Comparison of ENCODE assay signal across 8 mouse cellular contexts in the genomic region with DNA sequence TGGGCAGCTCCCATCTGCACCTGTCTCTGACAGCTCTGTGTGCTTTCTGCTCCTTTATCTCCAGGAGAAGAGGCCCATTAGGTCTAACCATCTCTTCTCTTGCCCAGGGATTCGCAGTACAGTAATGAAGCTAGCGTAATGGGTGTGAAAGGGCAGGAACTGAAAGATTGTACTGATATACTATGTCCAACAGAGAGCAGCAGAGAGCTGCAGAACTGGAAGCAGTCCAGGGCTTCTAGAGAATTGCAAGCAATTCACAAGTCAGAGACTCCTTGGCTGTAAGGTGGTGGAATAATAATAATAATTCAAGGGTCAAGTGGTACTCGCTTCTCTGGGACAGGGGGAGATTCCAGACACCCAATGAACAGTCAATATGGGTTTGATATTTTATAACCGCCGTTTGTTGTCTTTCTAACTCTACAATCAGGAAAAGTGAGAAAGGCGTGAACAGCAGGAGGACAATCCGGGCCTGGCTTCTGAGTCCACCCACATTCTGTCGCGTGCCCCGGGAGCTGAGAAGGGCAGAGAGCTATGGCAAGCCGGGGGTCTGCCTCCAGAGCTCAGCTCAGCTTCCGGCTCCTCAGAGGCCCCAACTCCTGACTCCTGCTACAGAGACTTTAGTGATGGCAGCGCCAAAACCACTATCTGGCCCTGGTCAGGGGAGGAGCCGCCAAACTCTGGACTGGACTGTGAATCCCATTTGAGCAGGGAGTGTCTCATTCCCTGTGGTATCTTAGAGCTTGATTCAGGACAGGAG. TPM values are rescaled to one million over a fixed set of nuclear protein-coding genes. Genes with fewer than 3 reads are reported as not detected.
DNase-seq lines count a peak whose midpoint lies in the region; ATAC-seq and TF ChIP-seq lines count a peak whose summit lies in the region.

No protein-coding gene starts in this region.

- no peaks in the 10 kb centered on the region for H3K79me2 ChIP-seq in liver, adult 2 months (ENCODE audit: control insufficient read depth, insufficient read depth, low read length)
- H3K79me2 ChIP-seq in myocyte (ENCODE audit: control insufficient read depth, insufficient read depth), result no peaks in the 10 kb centered on the region

- ATAC-seq in G1E (ENCODE audit: extremely low read depth, insufficient number of reproducible peaks, low FRiP score, poor library complexity, severe bottlenecking), result no peak; the same call in 1 of the 2 replicates
- peak; percentile 60 for ATAC-seq in forebrain, embryonic 15.5 days (replicated peaks)
- ATAC-seq in heart, postnatal 0 days (ENCODE audit: insufficient read depth, low read depth), result no peak

- H3K4me1 ChIP-seq in G1E (ENCODE audit: insufficient read depth, low read depth, low read length), result no peaks in the 10 kb centered on the region; the same call in 1 of the 2 replicates
- peaks cover 4% of the 10 kb centered on the region; the same call in 1 of the 2 replicates for H3K4me1 ChIP-seq in forebrain, embryonic 15.5 days
- H3K4me1 ChIP-seq in heart, postnatal 0 days (ENCODE audit: control insufficient read depth, insufficient read depth), result no peaks in the 10 kb centered on the region
- H3K4me1 ChIP-seq in liver, adult 2 months (ENCODE audit: control insufficient read depth, insufficient read depth, low read length), result no peaks in the 10 kb centered on the region

- no peak for TF ChIP-seq EP300 in heart, postnatal 0 days (IDR thresholded peaks at IDR 0.05; ENCODE audit: low read depth)

- H3K9me3 ChIP-seq in G1E (replicated peaks), result no peaks in the 10 kb centered on the region
- no peaks in the 10 kb centered on the region for H3K9me3 ChIP-seq in forebrain, embryonic 15.5 days
- H3K9me3 ChIP-seq in heart, postnatal 0 days (replicated peaks; ENCODE audit: control insufficient read depth, low read length), result no peaks in the 10 kb centered on the region

- H3K4me3 ChIP-seq in G1E (ENCODE audit: low read depth, low read length) (no peak overlapping the region), myocyte (no peak overlapping the region)
- no peak overlapping the region for H3K4me3 ChIP-seq in forebrain, embryonic 15.5 days
- peak overlapping the region; percentile 15 for H3K4me3 ChIP-seq in heart, postnatal 0 days (ENCODE audit: low read depth, low read length)
- H3K4me3 ChIP-seq in liver, adult 2 months (ENCODE audit: insufficient read depth, low read depth, low read length), result no peak overlapping the region

- no peak overlapping the region for H3ac ChIP-seq in myocyte (ENCODE audit: control insufficient read depth, insufficient read length)

- H3K27me3 ChIP-seq in G1E (ENCODE audit: insufficient read depth, low read length), result peaks cover 16% of the 10 kb centered on the region
- no peaks in the 10 kb centered on the region for H3K27me3 ChIP-seq in forebrain, embryonic 15.5 days
- no peaks in the 10 kb centered on the region for H3K27me3 ChIP-seq in heart, postnatal 0 days (ENCODE audit: control insufficient read depth, insufficient read depth, low read length)
- H3K27me3 ChIP-seq in liver, adult 2 months (ENCODE audit: control insufficient read depth, insufficient read depth, low read length), result no peaks in the 10 kb centered on the region
- peaks cover 12% of the 10 kb centered on the region for H3K27me3 ChIP-seq in myocyte (ENCODE audit: control insufficient read depth, insufficient read depth, insufficient read length)

- peak; percentile 29; the same call in 1 of the 2 replicates for TF ChIP-seq CTCF in G1E (IDR thresholded peaks at IDR 0.05; ENCODE audit: low read depth, low read length)
- peak; percentile 80 for TF ChIP-seq CTCF in heart, postnatal 0 days (IDR thresholded peaks at IDR 0.05; ENCODE audit: low read depth)
- 0 out of 2 replicates have a peak, but pooled peaks have one; percentile 17 for TF ChIP-seq CTCF in liver, adult 2 months (IDR thresholded peaks at IDR 0.05; ENCODE audit: low read depth, low read length)

- WGBS in forebrain, embryonic 15.5 days, result 30% methylated on average over 14 of the region's 14 CpGs
- 16% methylated on average over 14 of the region's 14 CpGs for WGBS in heart, postnatal 0 days
- WGBS in liver, adult 2 months, result 38% methylated on average over 14 of the region's 14 CpGs

- H3K36me3 ChIP-seq in G1E (replicated peaks), result peaks cover 14% of the 10 kb centered on the region
- H3K36me3 ChIP-seq in forebrain, embryonic 15.5 days, result peaks cover 18% of the 10 kb centered on the region
- peaks cover 19% of the 10 kb centered on the region for H3K36me3 ChIP-seq in heart, postnatal 0 days (replicated peaks; ENCODE audit: control insufficient read depth, insufficient read depth, low read length)
- H3K36me3 ChIP-seq in liver, adult 2 months (ENCODE audit: control insufficient read depth, insufficient read depth, low read length), result peaks cover 8% of the 10 kb centered on the region; the same call in 1 of the 2 replicates
- H3K36me3 ChIP-seq in myocyte (ENCODE audit: control insufficient read depth, insufficient read depth), result peaks cover 8% of the 10 kb centered on the region

- TF ChIP-seq POLR2A in liver, adult 2 months (IDR thresholded peaks at IDR 0.05; ENCODE audit: extremely low read depth, insufficient read depth, low read length), result no peak
- TF ChIP-seq POLR2A in myocyte (IDR thresholded peaks at IDR 0.05; ENCODE audit: insufficient read length, low read depth), result no peak

- H3K27ac ChIP-seq in forebrain, embryonic 15.5 days (replicated peaks), result no peak overlapping the region
- no peak overlapping the region for H3K27ac ChIP-seq in heart, postnatal 0 days (ENCODE audit: low read depth)
- no peak overlapping the region for H3K27ac ChIP-seq in liver, adult 2 months (replicated peaks; ENCODE audit: insufficient read depth, low read depth, low read length)

- H3K9ac ChIP-seq in forebrain, embryonic 15.5 days (replicated peaks), result no peak overlapping the region
- H3K9ac ChIP-seq in heart, postnatal 0 days (replicated peaks; ENCODE audit: low read depth, low read length), result no peak overlapping the region
- no peak overlapping the region for H3K9ac ChIP-seq in liver, adult 2 months (ENCODE audit: low read depth, low read length)

- no peak overlapping the region for H3K4me2 ChIP-seq in forebrain, embryonic 15.5 days (replicated peaks)
- H3K4me2 ChIP-seq in heart, postnatal 0 days (ENCODE audit: low read depth, low read length), result peak overlapping the region; percentile 39
- peak overlapping the region; percentile 37 for H3K4me2 ChIP-seq in myocyte (ENCODE audit: low read depth)

- peak; percentile 25 for DNase-seq in G1E (ENCODE audit: low spot score)
- DNase-seq in c-Kit-positive CD71-positive TER-119-positive erythroid progenitor cells, embryonic 14.5 days (ENCODE audit: low spot score), result peak; percentile 41
- DNase-seq in heart, postnatal 0 days (ENCODE audit: low spot score), result peak; percentile 63
- peak; percentile 77 for DNase-seq in kidney, postnatal 10 days
- peak; percentile 66 for DNase-seq in liver, adult 2 months (ENCODE audit: extremely low read depth, low read depth, low spot score)
- DNase-seq in thymus, postnatal 14 days, result peak; percentile 39

TF ChIP-seq in myocyte, 11 proteins besides CTCF, POLR2A, EP300 and RAD21:
- TF ChIP-seq SRF (IDR thresholded peaks at IDR 0.05; ENCODE audit: control insufficient read depth, insufficient read length, low read depth), result no peak
- no peak for TF ChIP-seq MAX (IDR thresholded peaks at IDR 0.05; ENCODE audit: low read depth)
- no peak for TF ChIP-seq E2F4 (IDR thresholded peaks at IDR 0.05; ENCODE audit: insufficient read depth)
- no peak for TF ChIP-seq REST (IDR thresholded peaks at IDR 0.05; ENCODE audit: insufficient read depth, insufficient read length)
- TF ChIP-seq USF1 (IDR thresholded peaks at IDR 0.05; ENCODE audit: low read depth), result no peak
- TF ChIP-seq TCF3 (IDR thresholded peaks at IDR 0.05; ENCODE audit: insufficient read length, low read depth), result no peak
- TF ChIP-seq POLR2AphosphoS2 (IDR thresholded peaks at IDR 0.05; ENCODE audit: insufficient read length, low read depth), result no peak
- no peak for TF ChIP-seq TCF12 (IDR thresholded peaks at IDR 0.05; ENCODE audit: insufficient read depth, poor library complexity, severe bottlenecking)
TF ChIP-seq in myocyte: peak in this region for 0.

RNA-seq across cellular contexts. Expression of gene Jkamp, which starts 19.3 kb away (rescaled TPM):
- total RNA-seq in G1E (2014; fragmentation: Nextera tagmentation) (61.8 and 65.5 TPM in 2 replicates), G1E (2017) (35.7 and 42.3 TPM in 2 replicates)
- polyA plus RNA-seq in G1E (2012) (9.4 and 9.8 TPM in 2 replicates), myocyte (2012; fragmentation: generic; extraction: Trizol) (22.2 TPM)
- 123 and 130 TPM in 2 replicates for polyA plus RNA-seq in forebrain, embryonic 15.5 days (2015; fragmentation: Nextera tagmentation; extraction: Ambion mirVana)
- 47.9 and 78.1 TPM in 2 replicates for total RNA-seq in heart, postnatal 0 days (2014; rRNA removed; ENCODE audit: low replicate concordance)
- polyA plus RNA-seq in heart, postnatal 0 days (2015; fragmentation: Nextera tagmentation; extraction: Ambion mirVana), result 74.9 and 75.6 TPM in 2 replicates
- 29.1 and 30.3 TPM in 2 replicates for total RNA-seq in liver, adult 2 months (2014; rRNA removed)
- polyA plus RNA-seq in liver, adult 2 months (2012; rRNA removed), result 42.1 and 45.8 TPM in 2 replicates

RNA-seq across cellular contexts. Expression of gene L3hypdh, which starts 19.5 kb away (rescaled TPM):
- total RNA-seq in G1E (2014; fragmentation: Nextera tagmentation) (0.39 and 1.1 TPM in 2 replicates), G1E (2017) (0.93 and 0.98 TPM in 2 replicates)
- polyA plus RNA-seq in G1E (2012) (0.42 and 0.51 TPM in 2 replicates), myocyte (2012; fragmentation: generic; extraction: Trizol) (1.7 TPM)
- polyA plus RNA-seq in forebrain, embryonic 15.5 days (2015; fragmentation: Nextera tagmentation; extraction: Ambion mirVana), result 7.4 and 8.2 TPM in 2 replicates
- total RNA-seq in heart, postnatal 0 days (2014; rRNA removed; ENCODE audit: low replicate concordance), result 15.7 and 19.1 TPM in 2 replicates
- polyA plus RNA-seq in heart, postnatal 0 days (2015; fragmentation: Nextera tagmentation; extraction: Ambion mirVana), result 18.0 and 19.8 TPM in 2 replicates
- total RNA-seq in liver, adult 2 months (2014; rRNA removed), result 26.6 and 31.0 TPM in 2 replicates
- 33.1 and 39.5 TPM in 2 replicates for polyA plus RNA-seq in liver, adult 2 months (2012; rRNA removed)

RNA-seq across cellular contexts. Expression of gene Gpr135, which starts 33.8 kb away (rescaled TPM):
- total RNA-seq in G1E (2014; fragmentation: Nextera tagmentation) (not detected in 2 replicates), G1E (2017) (not detected in 2 replicates)
- polyA plus RNA-seq in G1E (2012) (not detected in 2 replicates), myocyte (2012; fragmentation: generic; extraction: Trizol) (0.04 TPM)
- polyA plus RNA-seq in forebrain, embryonic 15.5 days (2015; fragmentation: Nextera tagmentation; extraction: Ambion mirVana), result 4.0 and 4.2 TPM in 2 replicates
- 0.39 TPM in 1 of 2 replicates, not detected in the other for total RNA-seq in heart, postnatal 0 days (2014; rRNA removed; ENCODE audit: low replicate concordance)
- 0.27 and 0.37 TPM in 2 replicates for polyA plus RNA-seq in heart, postnatal 0 days (2015; fragmentation: Nextera tagmentation; extraction: Ambion mirVana)
- 0.28 and 0.81 TPM in 2 replicates for total RNA-seq in liver, adult 2 months (2014; rRNA removed)
- polyA plus RNA-seq in liver, adult 2 months (2012; rRNA removed), result 2.3 and 3.0 TPM in 2 replicates

Comparison
In these comparisons a context has a peak if more than half of its experiments do, and no peak if none do; other contexts are left out.
1. DNase-seq: peak in every context shown above with its lines; median percentile 77 in kidney, postnatal 10 days; 66 in liver, adult 2 months; 63 in heart, postnatal 0 days; 41 in c-Kit-positive CD71-positive TER-119-positive erythroid progenitor cells, embryonic 14.5 days; 39 in thymus, postnatal 14 days; 25 in G1E.
2. CTCF ChIP-seq: peak in every context shown above with its lines; median percentile 80 in heart, postnatal 0 days; 29 in G1E; 17 in liver, adult 2 months.